Mouse (Mus musculus) embryo, embryonic 10 days (tissue): Measurements from ENCODE around the gene Tceanc2.
"Not testable (repeated sequence)": the region's sequence is repeated elsewhere in the genome, so short reads cannot be mapped to it uniquely, and the experiment has no call there.

Experiments
- DNase-seq: peaks from one replicate; pipeline ENCODE4 v3.0.0-alpha.2; 2015; ENCODE audit warnings: low spot score

Gene Tceanc2

GRCm38 (mm10) chr4:107126891-107127524 lies 51.9 kb downstream of the Tceanc2 start:
- no peak for DNase-seq

- no peak for DNase-seq
These were observed 52.5 kb downstream of the Tceanc2 start for GRCm38 (mm10) chr4:107126389-107126788.

GRCm38 (mm10) chr4:107125101-107125500 lies 53.8 kb downstream of the Tceanc2 start:
- DNase-seq, result no peak

GRCm38 (mm10) chr4:107124376-107124775 lies 54.5 kb downstream of the Tceanc2 start:
- no peak for DNase-seq

GRCm38 (mm10) chr4:107121165-107121943 lies 57.6 kb downstream of the Tceanc2 start:
- DNase-seq, result peak; percentile 89

GRCm38 (mm10) chr4:107120676-107121075 lies 58.2 kb downstream of the Tceanc2 start:
- no peak for DNase-seq

- no peak for DNase-seq
These were observed 59.9 kb downstream of the Tceanc2 start for GRCm38 (mm10) chr4:107119056-107119455.

GRCm38 (mm10) chr4:107117741-107118385 lies 61.1 kb downstream of the Tceanc2 start:
- no peak for DNase-seq

GRCm38 (mm10) chr4:107114278-107114677 lies 64.6 kb downstream of the Tceanc2 start:
- DNase-seq, result no peak

GRCm38 (mm10) chr4:107109181-107109580 lies 69.7 kb downstream of the Tceanc2 start:
- not testable (repeated sequence) for DNase-seq

GRCm38 (mm10) chr4:107108291-107108731 lies 70.6 kb downstream of the Tceanc2 start:
- peak; percentile 70 for DNase-seq

GRCm38 (mm10) chr4:107106777-107107176 lies 72.1 kb downstream of the Tceanc2 start:
- DNase-seq, result no peak

- no peak for DNase-seq
These were observed 76.7 kb downstream of the Tceanc2 start for GRCm38 (mm10) chr4:107102220-107102619.

- no peak for DNase-seq
These were observed 80.0 kb downstream of the Tceanc2 start for GRCm38 (mm10) chr4:107098791-107099525.

GRCm38 (mm10) chr4:107098375-107098774 lies 80.5 kb downstream of the Tceanc2 start:
- peak; percentile 41 for DNase-seq

- DNase-seq, result no peak
These were observed 81.0 kb downstream of the Tceanc2 start for GRCm38 (mm10) chr4:107097871-107098270.

- DNase-seq, result peak; percentile 23
These were observed 82.0 kb downstream of the Tceanc2 start, which contains the start of gene Cdcp2 for GRCm38 (mm10) chr4:107096841-107097373. Cdcp2 (plus strand) TSS chr4:107096891.

GRCm38 (mm10) chr4:107096043-107096442 lies 82.9 kb downstream of the Tceanc2 start:
- DNase-seq, result no peak

GRCm38 (mm10) chr4:107094484-107095187 lies 84.3 kb downstream of the Tceanc2 start:
- peak; percentile 67 for DNase-seq

GRCm38 (mm10) chr4:107091696-107092095 lies 87.2 kb downstream of the Tceanc2 start:
- DNase-seq, result no peak

- peak; percentile 92 for DNase-seq
These were observed 94.1 kb downstream of the Tceanc2 start for GRCm38 (mm10) chr4:107084858-107085257.
